Mouse (Mus musculus) layer of hippocampus, adult 18-20 months (tissue): ENCODE measurements around the gene Folr2. TPM values are rescaled to one million over a fixed set of nuclear protein-coding genes. Genes with fewer than 3 reads are reported as not detected.

ENCODE experiments used
- DNase-seq, 2 experiments: peaks; one replicate each; pipeline ENCODE4 v3.0.0; 2022; ENCODE audit warnings: low spot score in 2 of 2
- long read RNA-seq: library from polyadenylated mRNA; stranded (forward); transcript quantifications from one replicate; pipeline ENCODE4 v2.0.0, GENCODE M21; 2021
- total RNA-seq, 2 experiments: library from RNA; stranded (reverse); gene quantifications; 2 replicates each; pipeline ENCODE4 v1.2.3; 2021

Folr2 gene
- total RNA-seq: under 1 TPM in 1 of 2 experiments, not detected in 1; 0.40 TPM
- long read RNA-seq: 0 reads

GRCm38 (mm10) chr7:101857094-101857493 lies at the start of gene Folr2:
Folr2 (minus strand) TSS chr7:101857194.
- no peak for DNase-seq

- no peak for DNase-seq
Measured at GRCm38 (mm10) chr7:101906696-101907095, 49.7 kb upstream of the Folr2 start.

- DNase-seq: no peak
Measured at GRCm38 (mm10) chr7:101906287-101906681, 49.3 kb upstream of the Folr2 start, which contains the start of gene Tomt. Tomt (minus strand) TSS chr7:101906359.

GRCm38 (mm10) chr7:101905561-101906286 lies 48.7 kb upstream of the Folr2 start, which contains the start of gene Lamtor1:
Lamtor1 (plus strand) TSS chr7:101905904.
- DNase-seq: peak; percentile 100

GRCm38 (mm10) chr7:101902846-101903245 lies 45.9 kb upstream of the Folr2 start:
- no peak for DNase-seq

- DNase-seq: no peak
Measured at GRCm38 (mm10) chr7:101901969-101902368, 45.0 kb upstream of the Folr2 start.

- no peak for DNase-seq
Measured at GRCm38 (mm10) chr7:101900331-101901097, 43.5 kb upstream of the Folr2 start.

- peak; percentile 97 to 99 for DNase-seq
Measured at GRCm38 (mm10) chr7:101896104-101897066, 39.4 kb upstream of the Folr2 start.

GRCm38 (mm10) chr7:101895695-101896094 lies 38.7 kb upstream of the Folr2 start:
- DNase-seq: no peak

- no peak for DNase-seq
Measured at GRCm38 (mm10) chr7:101888460-101888859, 31.5 kb upstream of the Folr2 start.

GRCm38 (mm10) chr7:101886274-101886673 lies 29.3 kb upstream of the Folr2 start:
- no peak for DNase-seq

GRCm38 (mm10) chr7:101884160-101884559 lies 27.2 kb upstream of the Folr2 start:
- DNase-seq: no peak

- DNase-seq: no peak
Measured at GRCm38 (mm10) chr7:101882413-101883154, 25.6 kb upstream of the Folr2 start.

GRCm38 (mm10) chr7:101880855-101881254 lies 23.9 kb upstream of the Folr2 start:
- DNase-seq: peak; percentile 36 to 84

GRCm38 (mm10) chr7:101875978-101876377 lies 19.0 kb upstream of the Folr2 start:
- no peak for DNase-seq

GRCm38 (mm10) chr7:101871296-101871695 lies 14.3 kb upstream of the Folr2 start:
- no peak for DNase-seq

- DNase-seq: no peak
Measured at GRCm38 (mm10) chr7:101870629-101871028, 13.6 kb upstream of the Folr2 start, which contains the start of gene Folr1. Folr1 (minus strand) TSS chr7:101870788.

- no peak for DNase-seq
Measured at GRCm38 (mm10) chr7:101869163-101869500, 12.1 kb upstream of the Folr2 start.

- no peak for DNase-seq
Measured at GRCm38 (mm10) chr7:101868241-101869162, 11.5 kb upstream of the Folr2 start.
